Mouse (Mus musculus) cerebellum, postnatal 4 days (tissue): ENCODE data around the gene Plscr1.
A peak's percentile ranks its signal among the peaks of the same experiment; 100 is the strongest.

ENCODE experiments used
- DNase-seq, 2 experiments: peaks; one replicate each; pipeline ENCODE4 v3.0.0; 2022; ENCODE audit warnings: low spot score in 2 of 2, mixed read lengths in 1 of 2

The Plscr1 gene

DNA sequence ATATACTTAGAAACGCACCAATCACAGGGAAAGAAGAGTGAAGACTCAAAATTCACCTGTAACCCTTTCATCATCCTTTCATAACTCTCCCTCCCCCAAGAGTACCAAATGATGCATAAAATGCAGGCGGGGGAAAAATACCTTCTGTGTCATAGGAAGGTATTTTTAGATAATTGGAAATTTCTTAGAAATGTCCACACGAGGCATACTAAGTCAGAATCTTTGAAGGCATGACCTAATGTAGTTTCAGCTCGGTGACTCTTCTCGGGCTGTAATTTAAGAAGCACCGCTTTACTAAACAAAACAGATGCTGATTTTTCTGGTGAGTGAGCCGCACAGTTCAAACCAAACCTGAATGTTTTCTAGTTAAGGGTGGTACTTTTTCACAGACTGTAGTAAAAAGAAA lies at the start of gene Plscr1:
Gene Plscr1, plus strand, starts transcription at position 304 of the 406 bp plus-strand sequence.
- no peak for DNase-seq

DNA sequence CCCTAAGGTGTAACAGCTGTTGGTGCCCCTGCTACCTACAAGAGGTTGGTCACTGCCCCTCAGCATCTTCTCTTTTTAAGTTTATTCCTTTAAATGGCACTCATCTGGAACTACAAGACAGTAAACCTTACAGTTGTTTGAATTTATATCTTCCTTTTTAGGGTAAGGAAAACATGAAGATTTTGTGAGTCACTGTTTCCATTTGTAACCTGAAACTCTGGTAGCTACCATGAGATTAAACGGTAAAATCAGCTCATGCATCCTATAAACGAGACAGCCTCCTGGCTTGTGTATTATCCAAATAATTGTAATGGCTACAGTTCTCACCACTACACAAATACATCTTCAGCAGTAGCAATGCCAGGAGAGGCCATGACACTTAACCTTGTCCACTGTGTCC lies 45.2 kb upstream of the Plscr1 start:
- DNase-seq, result no peak

DNA sequence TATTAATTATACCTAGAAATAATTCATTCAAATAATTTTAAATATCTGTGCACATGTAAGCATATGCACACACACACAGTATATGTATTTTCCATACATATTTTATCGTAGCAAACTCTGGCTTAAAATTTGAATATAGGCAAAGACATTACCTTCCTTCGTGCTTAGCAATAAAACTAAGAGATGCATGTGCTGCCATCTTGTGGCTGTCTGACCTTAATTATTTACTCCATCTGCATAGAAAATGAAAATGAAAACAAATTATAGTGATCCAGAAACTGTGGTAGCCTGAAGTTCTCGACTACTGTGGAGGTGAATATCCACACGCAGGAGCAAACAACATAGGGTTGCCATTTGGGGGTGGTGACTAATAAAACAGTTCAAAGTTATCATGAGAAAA lies 42.2 kb upstream of the Plscr1 start:
- DNase-seq, result peak; percentile 24 to 60

DNA sequence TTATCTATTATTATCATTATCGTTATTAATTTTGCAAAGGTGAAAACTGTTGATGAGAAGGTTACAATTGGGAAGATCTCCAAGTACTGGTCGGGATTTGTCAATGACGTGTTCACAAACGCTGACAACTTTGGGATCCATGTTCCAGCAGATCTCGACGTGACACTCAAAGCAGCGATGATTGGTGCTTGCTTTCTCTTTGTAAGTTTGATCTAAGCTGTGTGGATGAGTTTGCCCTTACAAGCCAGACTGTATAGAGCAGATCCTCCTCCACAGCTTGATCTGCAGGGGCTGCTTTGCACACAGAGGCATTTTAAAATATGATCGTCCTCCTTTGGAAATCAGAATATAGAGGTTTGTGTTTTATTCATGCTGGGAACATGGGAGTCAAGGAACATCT lies 41.8 kb upstream of the Plscr1 start:
- DNase-seq, result no peak

DNA sequence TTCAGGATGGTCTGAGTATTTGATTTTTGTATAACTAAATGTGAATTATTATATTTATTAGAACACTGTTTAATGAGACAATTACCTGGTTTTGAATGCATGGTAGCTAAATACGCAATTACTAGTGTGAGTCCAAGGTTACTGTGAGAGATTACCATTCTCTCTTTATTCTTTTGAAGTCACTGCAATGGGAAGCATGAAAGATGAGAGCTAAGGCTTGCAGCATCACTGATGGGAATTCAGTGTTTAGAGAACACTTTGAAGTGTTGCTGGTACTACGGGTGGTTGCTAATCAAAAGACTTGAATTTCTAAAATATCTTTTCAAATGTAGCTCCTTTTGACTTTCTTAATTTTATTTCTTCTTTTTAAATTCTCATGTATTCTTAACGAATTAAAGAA lies 39.7 kb upstream of the Plscr1 start:
- no peak for DNase-seq

DNA sequence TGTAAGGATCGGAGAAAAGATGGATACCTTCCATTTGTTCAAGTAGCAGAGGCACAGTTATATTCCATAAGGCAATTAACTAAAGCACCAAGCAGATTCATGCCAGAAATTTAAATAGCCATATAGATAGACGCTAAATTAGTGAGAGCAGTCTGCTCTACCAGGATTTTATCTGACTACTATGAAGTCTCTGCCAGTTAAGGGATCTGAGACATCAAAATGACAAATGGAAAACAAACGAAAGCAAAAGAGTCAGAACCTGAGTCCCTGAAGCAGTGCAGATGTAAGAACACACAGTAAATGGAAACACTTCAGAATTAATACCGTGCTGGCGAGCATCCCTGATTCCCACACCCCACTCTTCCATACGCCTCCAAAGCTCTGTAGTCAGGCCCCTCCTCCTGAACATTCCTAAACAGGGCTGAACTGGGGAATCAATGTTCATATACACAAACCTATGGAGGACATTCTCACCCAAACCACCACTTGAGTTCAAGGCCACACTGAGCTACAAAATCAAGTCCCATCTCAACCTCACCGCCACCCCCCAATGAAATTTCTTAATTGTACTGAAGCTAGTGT lies 39.1 kb upstream of the Plscr1 start:
- no peak for DNase-seq

DNA sequence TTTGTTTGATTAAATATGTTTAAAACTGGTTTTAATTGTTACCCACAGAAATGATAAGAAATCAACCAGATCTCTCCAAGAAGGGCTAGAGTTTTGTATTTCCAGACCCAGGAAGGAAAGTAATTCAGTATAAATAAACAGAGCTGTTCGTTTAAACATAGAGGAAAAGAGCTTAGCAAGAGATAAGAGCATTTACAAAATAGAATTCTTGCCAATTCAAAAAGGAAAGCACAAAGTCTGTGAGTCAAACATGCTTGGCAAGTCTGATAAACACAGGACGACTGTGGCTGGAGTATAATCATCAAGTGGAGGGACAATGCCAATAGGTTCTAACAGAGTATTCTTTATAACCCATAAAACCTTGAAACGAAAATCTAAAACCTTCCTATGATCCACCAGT lies 38.5 kb upstream of the Plscr1 start:
- no peak for DNase-seq

DNA sequence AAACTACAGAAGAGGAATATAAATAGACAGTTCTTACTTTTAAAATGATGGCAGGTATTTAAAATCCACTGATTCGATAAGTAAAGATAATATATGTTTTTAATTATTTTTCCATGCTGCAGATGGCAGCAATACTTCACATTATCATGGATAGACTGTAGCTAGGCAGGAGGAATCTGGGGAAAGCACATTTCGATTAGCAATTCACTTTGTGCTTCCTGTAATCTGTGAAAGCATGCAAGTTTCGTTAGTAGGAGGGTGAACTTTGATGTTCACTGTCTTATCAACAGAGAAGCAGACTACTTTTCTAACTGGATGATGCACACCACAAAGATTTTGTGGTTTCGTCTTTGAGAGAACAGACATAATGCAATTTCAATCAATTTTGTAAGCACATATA lies 32.1 kb upstream of the Plscr1 start:
- DNase-seq, result no peak

DNA sequence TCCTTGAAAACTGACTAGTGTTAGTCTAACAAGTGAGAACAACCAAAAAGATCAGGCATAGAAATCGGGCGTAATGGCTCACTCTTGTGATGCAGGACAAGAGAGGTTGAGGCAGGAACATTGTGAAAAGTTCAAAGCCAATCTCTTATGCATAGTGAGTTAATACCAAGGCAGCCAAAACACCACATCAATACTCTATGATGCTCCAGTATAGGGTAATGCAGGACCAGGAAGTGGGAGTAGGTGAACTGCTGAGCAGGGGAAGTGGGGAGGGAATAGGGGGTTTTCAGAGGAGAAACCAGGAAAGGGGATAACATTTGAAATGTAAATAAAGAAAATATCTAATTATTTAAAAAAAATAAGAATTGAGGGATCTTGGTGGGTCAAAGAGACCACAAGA lies 31.7 kb upstream of the Plscr1 start:
- no peak for DNase-seq

DNA sequence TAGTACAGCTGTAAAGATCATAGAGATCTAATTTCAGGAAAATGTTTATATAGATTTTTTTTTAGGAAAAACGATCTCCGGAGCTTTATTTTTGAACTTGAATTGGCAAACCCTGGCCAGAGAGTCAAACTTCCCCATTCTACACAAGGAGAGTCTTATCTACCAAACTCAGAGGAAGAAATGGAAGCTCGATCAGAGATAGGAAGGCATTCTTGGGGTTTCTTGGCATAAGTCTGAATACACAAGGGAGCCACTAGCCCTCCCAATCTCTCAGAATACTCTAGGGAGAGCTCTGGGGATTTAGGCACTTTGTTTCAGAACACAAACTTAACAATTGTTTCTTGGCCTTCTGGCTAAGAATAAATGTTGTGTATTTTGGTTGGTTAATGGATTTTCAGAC lies 29.4 kb upstream of the Plscr1 start:
- DNase-seq, result no peak

DNA sequence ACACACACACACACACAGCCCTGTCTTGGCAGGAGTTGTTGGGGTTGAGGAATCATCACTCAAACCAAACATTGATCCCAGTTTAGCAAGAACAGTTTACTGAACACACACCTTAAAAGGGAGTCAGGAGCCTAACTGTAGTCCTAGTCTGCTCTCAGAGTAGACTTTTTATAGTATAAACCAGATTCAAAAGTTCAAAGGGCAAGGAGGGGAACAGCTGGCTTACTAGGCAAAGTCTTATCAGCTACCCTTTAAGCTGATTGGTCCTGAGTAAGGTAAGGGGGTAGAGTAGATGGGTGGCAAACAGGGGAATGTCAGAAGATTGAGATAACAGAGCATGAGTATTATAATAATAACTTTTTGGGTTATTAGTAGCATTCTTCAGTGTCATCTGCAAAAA lies 28.1 kb upstream of the Plscr1 start:
- no peak for DNase-seq

DNA sequence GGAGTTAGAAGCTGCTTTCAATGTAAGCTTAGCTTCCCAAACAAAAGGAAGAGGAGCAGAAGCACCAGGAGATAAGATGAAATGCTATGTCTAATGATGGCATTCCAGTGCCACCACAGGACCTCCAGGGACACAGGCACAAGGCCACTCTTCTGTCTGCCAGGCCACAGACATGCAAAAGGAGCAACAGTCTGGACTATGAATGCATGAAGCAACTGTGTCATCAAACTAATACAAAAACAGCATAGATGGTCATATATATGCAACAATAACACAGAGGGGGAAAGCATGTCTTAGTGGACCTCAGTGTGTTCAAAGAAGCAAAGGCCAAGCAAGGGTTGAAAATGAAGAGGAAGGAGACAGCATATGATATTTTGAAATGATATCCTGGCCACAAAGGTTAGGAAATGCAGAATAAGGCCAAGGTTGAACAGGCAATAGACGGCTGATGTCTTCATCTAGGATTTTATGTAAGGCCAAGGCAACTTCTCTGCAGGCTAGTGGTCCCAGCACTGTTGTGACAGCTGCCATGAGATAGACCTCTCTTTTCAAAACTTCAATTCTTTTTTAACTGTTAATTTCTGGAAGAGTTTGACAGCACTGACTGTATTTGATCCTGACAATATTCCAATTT lies 24.8 kb upstream of the Plscr1 start:
- DNase-seq, result no peak

DNA sequence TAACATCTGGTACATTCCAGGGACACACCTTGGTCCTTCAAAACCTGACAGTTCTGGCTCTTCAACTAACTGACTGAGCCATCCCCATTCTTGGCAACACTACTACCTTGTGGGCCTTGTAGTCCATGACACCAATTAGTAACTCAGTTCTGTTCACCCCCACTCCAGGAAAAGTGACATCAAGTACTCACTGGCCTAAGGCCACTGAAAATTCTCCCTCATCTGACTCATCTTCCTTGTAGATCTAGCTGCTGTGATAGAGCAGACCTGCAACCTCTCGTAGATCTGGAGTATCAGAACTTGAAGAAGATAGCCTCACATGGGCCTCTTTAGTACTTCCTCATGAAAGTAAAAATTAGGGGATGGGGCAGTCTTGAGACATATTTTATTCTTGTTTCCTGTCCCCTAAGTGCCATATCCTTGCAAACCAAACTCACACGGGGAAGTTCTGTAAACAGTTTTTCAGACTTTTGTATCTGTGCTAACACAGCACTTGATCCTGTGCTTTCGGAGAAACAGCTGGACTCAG lies 23.4 kb upstream of the Plscr1 start:
- no peak for DNase-seq

DNA sequence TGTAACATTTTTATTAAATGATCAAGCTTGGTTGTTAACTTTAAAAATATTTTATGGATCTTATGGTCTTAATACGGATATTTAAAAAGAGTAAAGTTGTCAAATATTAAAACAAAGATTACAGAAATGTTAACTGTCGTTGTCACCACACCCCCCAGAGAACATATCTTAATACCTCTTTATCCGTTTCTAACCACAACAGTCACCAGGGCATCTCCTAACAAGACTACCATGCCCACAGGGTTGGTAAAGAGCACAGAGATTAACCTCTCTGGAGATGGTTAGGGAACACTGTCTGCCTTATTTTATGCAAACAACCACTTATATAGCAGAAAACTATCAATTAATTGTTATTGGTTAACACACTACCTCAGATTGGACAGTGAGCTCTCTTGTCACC lies 22.8 kb upstream of the Plscr1 start:
- DNase-seq, result no peak

DNA sequence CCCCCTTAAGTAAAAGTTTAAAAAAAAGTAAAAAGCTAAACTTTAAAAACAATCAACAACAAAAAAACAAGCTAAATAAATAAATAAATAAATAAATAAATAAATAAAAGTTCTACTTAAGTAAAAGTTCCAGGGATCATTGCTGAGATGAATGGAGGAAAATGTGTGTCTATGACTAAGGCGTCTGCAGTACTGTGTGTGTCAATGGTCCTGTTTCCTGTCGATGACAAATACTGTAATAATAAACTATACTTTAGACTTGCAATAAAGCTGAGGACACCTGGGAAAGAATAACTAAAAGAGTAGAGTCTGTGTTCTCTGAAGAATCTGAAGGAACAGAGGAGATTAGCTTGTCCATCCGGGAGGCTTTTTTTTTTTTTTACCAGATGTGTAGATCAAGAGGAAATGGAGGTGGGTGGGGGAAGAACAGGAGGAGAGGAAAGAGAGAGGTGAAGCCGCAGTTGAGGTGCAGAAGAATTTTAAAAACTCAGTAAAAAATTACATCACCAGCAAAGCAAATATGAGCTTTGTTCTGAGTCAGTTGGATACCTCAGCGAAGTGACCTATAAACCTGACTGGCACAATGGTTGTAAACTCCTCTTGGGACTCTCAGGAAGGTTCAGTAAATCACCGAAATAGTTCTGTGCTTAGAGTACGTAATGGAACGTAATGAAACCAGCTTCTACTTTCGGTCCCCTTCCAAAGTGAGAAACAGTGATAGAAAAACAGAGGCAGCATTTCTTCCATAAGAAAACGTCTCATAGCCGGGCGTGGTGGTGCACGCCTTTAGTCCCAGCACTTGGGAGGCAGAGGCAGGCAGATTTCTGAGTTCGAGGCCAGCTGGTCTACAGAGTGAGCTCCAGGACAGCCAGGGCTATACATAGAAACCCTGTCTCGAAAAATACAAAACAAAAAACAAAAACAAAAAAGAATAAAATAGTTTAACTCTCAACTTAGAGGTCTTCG lies 20.4 kb upstream of the Plscr1 start:
- no peak for DNase-seq

DNA sequence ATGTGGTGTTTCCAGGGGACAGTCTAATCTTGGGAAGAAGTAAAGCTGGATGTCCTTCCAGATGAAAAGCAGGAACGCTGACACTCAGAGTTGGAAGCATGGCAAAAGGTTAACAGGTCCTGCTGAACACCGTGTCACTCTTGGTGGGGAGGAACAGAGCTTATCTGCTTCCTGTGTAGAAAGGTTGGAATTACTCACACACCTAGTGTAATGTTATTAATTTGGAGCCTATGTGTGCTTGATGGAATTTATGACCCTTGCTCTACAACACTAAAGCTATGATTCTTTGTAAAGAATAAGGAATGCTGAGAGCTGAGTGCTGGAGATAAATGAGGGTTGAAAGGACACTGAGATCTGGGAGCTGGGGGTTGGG lies 19.7 kb upstream of the Plscr1 start:
- no peak for DNase-seq

DNA sequence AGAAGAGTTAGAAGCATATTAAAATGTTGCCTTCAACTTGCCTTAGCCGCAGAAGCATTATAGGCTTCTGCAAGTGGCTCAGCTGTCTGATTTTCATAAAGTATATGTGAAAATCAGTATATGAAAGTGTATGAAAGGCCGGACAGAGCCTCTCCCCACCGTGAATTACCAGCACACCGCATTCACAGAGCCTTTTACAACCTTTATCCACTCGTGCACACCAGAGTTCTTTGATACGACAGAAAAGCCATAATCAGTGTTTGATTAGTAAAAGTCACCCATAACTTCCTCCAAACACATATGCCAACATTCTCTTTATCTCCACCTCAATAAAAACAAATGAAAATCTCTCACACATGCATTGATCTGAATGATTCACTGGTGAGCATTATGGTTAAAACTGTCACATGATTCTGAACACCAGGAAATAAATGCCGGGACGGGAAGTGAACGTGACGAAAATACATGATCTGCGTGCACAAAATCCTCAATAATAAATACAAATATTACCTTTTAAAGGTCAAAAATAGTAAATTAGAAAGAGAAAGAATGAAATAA lies 14.6 kb upstream of the Plscr1 start:
- no peak for DNase-seq

DNA sequence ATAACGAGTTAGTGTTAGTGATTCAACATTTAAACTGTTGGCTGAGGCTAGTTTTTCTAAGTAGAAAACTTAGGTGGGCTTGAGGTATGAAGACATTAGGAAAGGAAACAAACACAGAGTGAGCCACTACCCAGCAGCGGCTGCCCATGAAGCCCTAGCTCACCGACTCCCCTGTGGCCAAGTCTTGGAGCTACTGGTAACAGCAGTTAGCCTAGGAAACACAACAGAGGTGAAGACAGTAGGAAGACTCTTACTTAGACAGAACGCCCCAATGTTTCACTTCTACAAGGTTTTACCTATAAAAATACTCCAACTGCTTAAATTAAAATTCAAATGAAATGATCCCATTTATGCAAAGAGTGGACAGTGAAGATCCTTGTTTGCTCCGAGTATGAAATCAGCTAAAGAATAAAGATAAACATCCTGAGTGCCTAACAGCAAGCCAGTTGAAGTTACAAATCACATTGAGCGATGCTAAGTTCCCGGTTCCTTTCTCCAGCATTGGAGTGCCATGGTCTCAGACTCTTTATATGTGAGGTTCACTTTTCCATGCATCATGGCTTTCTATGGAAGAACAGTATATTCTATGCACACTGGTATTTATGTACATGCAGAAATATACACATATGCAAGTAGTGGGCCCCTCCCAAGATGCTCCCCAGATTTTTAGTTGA lies 640 bp upstream of the Plscr1 start:
- no peak for DNase-seq

DNA sequence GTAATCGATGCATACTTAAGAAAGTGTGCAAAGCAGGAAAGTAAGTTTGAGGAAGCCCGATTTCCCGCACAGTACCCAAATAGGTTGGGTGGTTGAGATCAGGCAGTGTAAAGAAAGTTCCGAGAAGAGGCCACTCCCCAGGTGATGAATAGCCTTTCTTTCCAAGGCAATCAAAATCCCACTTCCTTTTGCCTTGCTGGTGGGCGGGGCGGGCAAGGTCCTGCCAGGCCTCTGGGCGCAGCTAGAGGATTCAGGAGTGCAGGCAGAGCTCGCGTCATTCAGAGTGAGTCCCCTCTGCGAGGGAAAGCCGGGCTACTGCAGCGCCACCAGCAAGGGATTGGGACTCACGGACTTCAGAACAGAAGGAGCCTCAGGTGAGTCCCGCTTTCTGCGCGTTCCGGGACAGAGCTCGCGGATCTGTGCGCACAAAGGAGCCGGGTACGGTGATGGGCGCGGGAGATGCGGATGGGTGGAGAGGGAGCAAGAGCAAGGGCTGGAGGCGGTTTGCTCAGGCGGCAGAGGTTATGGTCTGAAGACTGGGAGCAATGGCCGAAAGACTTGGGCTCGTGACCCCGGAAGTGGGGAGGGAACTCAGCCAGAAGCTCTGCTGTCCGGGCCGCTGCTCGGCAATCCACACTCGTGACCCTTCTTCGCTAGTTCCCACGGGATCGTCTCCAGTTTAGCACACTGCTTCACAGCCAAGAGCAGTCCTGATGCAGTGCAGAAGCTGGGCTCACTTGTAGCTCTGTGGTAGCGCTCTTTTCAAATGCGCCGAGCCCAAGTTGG lies 630 bp downstream of the Plscr1 start:
- DNase-seq, result peak; percentile 27 to 54

DNA sequence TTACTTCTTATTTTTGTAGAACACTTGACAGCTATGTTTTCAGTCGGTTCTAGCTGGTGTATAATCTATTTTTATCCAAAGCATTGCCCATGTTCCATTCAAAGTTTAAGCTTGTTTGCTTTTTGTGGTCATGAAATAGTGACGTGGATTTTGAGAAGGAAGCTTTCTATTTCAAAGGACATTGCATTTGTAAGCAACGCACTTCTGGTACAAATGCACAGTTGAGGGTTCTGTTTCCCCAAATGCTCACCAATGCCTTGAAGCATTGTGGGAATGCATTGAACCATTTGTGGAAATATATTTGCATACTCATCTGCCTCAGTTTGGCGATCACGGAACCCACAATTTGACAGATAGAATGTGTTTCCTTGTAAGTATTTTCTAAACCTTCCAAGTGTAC lies 3.2 kb downstream of the Plscr1 start:
- DNase-seq, result no peak
